Mouse (Mus musculus): ENCODE results near the gene Gm36028.

Gene Gm36028

GRCm38 (mm10) chr16:37857495-37857894 lies 3.5 kb downstream of the Gm36028 start:
- DNase-seq: peak; percentile 43

DNA sequence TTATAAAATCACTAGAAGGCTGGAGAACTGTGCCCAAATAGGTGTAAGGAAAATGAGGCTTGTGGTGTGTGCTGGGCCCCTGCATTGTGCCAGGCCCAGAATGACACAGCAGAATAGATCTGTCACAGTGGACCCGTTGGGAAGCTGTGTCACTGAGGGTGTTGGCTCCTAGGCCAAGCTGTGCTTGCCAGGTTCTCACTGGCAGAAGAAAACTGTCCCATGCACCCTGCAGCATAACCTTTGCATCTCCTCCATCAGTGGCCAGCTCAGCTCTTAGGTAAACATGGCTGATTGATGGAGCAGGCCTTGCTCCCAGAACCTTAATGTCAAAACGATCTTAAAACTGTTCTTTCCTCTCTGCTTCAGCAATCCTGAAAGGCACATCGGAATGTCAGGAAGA lies 4.6 kb downstream of the Gm36028 start:
- no peak for DNase-seq

DNA sequence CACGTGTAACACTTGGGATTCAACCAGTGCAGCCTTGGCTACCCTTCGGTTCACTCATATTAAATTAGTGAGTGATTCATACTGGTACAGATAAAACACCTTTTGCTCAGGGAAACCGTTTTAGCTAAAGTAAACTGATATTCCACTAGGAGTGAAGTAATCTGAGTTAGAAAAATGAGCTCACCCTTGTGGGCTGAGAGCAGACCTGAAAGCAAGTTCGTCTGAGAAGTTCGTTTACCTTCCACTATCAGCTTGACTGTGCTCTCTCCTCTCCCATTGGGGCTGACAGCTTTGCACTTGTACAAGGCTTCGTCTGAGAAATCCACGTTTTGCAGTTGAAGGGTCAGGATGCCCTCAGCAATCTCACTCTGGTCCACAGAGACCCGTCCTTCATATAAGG lies 5.4 kb downstream of the Gm36028 start:
- no peak for DNase-seq

- DNase-seq: no peak
Measured at GRCm38 (mm10) chr16:37854593-37854992, 6.4 kb downstream of the Gm36028 start.

DNA sequence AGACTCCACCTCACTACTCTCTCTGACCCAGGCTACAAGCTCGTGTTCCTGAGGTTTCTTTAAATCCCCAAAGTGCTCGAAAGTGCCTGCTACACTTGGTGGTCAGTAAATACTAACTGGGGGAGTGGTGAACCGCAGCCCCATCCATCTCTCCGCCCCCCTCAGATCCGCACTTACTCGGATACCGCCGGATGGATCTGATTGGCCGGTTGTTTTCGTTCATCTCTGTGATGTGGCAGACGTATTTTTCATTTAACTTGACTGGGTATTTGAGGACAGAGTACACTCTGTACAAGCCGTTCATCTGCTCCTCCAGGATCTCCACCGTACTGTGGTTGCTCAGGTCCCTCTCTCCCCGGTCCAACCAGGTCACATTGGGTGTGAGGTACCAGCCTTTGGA lies 6.9 kb downstream of the Gm36028 start:
- DNase-seq: no peak

- DNase-seq: peak; percentile 59
Measured at GRCm38 (mm10) chr16:37853279-37853678, 7.7 kb downstream of the Gm36028 start.

- DNase-seq: peak; percentile 64
Measured at GRCm38 (mm10) chr16:37851366-37851765, 9.6 kb downstream of the Gm36028 start.

- no peak for DNase-seq
Measured at GRCm38 (mm10) chr16:37847081-37847480, 13.9 kb downstream of the Gm36028 start.

GRCm38 (mm10) chr16:37845202-37845925 lies 15.6 kb downstream of the Gm36028 start:
- DNase-seq: peak; percentile 32

DNA sequence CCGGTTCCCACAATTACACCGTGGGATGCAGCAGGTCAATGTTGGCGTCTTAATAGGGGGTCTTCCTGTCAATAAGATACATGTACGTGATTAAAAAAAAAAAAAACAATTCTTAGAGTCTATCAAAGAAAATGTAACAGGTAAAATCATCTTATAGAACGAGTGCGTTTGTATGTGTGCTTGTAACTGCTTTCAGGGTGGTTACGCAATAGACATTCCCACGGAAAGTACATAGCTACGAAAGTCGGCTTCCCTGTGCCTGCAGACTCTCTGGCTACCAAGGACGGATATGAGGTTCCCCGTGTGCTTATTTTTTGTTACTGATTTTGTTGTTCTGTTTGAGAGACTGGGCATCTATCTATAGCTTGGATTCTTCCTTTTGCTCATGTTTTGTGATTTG lies 17.2 kb downstream of the Gm36028 start:
- DNase-seq: no peak

GRCm38 (mm10) chr16:37842439-37842838 lies 18.5 kb downstream of the Gm36028 start:
- DNase-seq: no peak

GRCm38 (mm10) chr16:37837571-37837970 lies 23.4 kb downstream of the Gm36028 start:
- no peak for DNase-seq

DNA sequence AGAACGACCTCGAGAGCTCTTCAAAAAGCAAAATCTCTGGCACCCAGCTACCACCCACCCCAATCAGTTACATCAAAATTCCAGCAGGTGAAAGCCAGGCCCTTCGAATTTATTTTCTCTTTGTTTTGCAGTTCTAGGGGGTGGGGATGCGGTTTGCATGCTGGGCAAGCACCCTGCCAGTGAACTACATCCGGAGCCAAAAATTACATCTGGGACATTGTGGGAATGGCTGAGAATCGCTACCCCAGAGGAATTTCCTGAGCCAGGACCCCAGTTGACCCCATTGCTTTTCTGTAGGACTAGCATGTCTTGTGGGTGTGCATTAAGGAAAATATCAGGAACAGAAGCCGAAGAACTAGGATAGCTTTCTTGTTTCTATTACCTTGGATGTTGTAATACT lies 29.9 kb downstream of the Gm36028 start:
- DNase-seq: peak; percentile 44

DNA sequence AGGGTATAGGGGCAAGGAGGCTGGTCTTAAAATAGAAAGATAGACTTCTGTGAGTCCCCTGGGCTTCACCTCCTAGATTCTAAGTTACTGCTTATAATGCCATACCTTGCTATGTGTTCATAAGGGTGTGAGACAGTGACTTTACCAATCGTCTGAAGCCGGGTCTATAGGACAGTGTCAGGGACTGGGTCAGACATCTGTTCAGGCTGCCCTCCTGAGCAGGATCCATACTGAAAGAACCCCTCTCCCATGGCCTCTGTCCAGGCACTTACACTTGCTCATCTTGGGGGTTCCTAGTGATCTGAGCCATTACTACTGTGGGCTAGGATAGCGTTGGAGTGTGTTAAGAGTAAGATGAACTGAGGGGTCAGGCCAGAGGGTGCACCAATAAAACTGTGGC lies 34.7 kb downstream of the Gm36028 start:
- DNase-seq: no peak

GRCm38 (mm10) chr16:37824778-37825505 lies 36.0 kb downstream of the Gm36028 start:
- no peak for DNase-seq

GRCm38 (mm10) chr16:37823949-37824348 lies 37.0 kb downstream of the Gm36028 start:
- DNase-seq: peak; percentile 63

- no peak for DNase-seq
Measured at GRCm38 (mm10) chr16:37817986-37818385, 43.0 kb downstream of the Gm36028 start.

GRCm38 (mm10) chr16:37814383-37814971 lies 46.5 kb downstream of the Gm36028 start:
- peak; percentile 87 for DNase-seq

GRCm38 (mm10) chr16:37813691-37814382 lies 47.1 kb downstream of the Gm36028 start:
- no peak for DNase-seq

DNA sequence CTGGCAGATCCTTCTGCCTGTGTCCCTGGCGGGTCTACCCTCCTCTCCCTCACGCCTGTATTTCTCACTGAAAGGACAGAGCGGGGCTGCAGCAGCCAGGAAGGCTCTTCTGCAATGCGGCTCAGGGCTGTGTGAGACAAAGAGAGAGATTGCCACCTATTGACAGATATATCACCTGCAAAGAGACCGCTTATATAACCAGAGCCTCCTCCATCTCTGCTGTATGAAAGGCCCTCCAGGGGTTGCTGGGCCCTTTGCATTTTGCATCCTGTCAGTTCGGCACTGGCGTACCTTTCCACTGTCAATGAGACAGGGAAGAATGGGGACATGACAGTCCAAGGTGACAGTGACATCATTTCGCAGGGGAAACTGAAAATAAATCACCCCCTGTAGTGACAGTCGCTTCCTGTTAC lies 48.5 kb downstream of the Gm36028 start:
- peak; percentile 58 for DNase-seq

DNA sequence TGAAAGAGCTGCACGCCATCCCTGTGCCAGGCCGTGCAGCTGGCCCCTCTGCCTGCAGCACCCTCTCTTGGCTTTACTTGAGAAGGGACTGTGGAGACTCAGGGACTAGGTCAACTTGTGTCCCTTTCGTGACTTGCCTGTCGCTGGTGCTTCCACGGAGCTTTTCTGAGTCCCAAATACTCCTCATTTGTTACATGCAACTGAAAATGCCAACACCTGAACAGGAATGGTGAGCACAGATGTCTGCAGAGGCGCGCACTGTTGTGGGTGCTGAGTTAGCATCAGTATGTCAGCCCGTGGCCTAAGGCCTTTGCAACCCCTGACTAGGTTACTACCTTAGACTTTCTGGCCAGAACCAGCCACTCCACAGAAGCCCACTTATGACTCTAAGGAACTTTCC lies 49.1 kb downstream of the Gm36028 start:
- no peak for DNase-seq

DNA sequence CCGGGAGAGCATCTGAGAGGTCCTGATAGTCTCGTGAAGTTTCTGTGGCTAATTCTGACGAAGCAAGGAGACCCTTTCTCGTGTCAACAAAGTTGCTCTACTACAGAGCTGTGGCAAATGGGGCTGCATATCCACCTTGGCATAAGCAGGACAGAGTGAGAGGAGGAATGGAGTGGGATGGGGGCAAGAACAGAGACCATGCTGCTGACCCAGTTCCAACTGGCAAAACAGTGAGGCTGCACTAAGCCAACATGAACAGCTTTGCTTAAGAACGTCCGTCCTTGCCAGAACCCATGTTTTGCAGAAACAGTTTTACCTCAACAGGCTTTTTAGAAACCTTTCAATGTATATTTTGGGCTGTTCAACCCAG lies 51.3 kb downstream of the Gm36028 start:
- DNase-seq: no peak

DNA sequence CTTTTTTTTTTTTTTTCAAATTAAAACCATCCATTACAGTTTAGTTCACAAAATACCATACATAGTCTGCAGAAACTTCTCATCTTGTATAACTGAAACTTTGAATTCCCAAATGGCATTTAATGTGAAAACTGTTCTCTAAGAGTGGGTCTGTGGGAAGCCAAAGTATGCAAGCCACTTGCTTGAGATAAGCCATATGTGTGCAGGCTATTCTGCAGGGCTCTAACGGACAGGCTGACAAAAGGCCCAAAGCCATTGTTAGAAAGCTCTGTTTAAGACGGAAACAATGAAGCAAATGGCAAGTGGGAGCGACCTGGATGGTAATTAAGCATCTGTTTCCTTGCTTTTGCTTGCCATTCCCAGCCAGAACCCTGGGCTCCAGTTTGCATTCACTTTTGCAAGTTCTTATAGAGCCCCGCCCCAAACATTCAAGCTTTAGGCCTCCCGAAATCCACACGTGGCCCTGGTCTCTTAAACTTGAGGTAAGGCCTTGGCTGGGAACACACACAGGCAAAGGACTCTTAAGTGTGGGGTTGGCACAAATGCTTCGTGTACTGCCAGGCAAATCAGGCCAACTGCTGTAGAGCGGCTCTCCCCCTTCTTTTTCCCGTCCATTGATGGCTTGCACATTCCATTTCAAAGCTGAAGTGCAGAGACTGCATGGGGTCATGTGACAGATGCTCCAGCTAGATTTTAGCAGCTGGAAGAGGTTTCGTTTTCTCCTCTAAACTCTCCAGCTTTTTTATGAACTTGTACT lies 51.9 kb downstream of the Gm36028 start:
- peak; percentile 58 for DNase-seq

Data from kidney, postnatal 10 days (tissue).